Mouse (Mus musculus): Measurements from ENCODE around the gene Ypel3. TPM values are rescaled to one million over a fixed set of nuclear protein-coding genes. Genes with fewer than 3 reads are reported as not detected.

Ypel3 gene
- polyA plus RNA-seq (2012) = 29.3 and 38.2 TPM in 2 replicates

DNA sequence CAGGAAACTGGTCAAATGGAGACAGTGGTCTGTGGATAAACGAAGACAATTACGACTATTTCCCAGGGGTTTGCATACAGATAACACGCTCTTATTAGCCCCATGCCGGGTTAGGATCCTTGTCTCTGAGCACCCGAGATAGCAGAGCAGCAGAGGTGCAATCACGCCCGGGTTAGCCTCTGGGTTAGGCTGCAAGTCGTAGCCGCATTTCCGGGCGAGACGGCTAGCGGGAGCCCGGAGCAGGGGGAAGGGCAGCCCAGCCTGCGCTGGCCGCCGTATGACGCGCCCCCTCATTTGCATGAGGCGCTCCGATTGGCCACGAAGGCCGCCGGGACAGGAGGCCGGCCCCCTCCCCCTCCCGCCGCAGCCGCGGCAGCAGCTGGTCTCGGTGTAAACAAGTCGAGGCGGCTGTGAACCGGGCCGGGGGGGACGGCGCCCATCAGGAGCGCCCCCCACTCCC, at the start of gene Ypel3:
TSS of gene Ypel3 (plus strand) at position 358 of the 460 bp plus-strand sequence.
- TF ChIP-seq GATA1 (IDR thresholded peaks at IDR 0.05; ENCODE audit: low read length) = peak; percentile 61

DNA sequence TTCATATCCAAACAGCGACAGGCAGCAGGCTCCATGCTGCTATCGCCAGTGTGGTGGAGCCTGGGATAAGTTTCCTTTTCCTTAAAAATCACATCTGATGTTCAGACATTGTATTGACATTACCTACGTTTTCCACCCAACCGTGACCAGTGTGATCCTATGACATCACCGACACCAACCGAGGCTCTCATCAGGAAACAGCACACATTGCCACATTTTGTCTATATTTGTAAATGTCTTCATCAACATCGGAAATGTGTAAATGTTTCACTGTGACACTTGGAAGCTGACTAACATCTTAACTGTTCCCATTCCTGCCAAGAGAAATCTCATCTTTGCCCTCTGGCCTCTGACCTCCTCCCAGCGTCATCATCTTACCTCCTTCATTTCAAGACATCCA, 40.6 kb upstream of the Ypel3 start:
- no peak for TF ChIP-seq GATA1 (IDR thresholded peaks at IDR 0.05; ENCODE audit: low read length)

DNA sequence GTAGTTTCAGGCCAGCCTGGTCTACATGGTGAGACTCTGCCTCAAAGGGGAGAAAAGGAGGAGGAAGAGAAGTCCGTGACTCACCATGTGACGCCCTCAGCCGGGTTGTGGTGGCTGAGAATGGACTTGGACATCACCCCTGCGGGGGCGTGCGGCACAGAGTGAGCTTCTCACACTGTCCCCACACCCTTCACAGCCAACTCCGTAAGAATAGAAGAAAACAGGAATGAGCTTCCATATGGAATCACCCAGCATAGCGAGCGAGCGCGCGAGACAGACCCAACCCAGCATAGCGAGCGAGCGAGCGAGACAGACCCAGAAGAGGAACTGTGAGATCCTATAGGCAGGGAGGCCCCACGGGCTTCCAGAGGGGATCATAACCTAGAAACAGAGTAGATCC, 37.2 kb upstream of the Ypel3 start:
- TF ChIP-seq GATA1 (IDR thresholded peaks at IDR 0.05; ENCODE audit: low read length) = no peak

DNA sequence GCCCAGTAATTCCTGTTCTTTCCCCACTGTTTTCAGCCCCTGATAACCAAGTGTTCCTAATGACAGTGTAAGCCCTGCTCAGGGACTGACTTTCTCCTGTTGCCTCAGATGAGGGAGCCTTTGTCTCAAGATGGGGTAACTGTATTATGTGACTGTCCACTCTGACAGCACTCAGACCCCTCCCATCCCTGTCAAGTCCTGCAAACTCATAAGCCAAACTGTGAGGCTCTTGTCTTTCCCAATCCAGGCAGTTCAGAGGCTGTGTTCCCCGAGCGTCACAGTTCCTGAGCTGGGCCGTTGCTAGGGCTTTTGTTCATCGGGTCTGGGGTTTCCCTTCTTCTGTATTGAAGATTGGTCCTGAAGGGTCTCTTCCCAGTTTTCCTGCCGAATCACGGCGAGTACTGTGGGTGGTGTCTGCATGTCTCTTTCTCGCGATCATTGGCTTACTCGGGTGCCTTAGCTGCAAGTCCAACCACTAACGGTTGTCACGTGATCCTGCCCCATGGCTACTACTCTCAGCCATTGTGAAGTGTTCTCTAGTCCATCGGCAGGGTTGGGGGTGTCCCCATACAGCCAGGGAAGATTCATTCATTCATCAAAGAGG, 36.5 kb upstream of the Ypel3 start:
- no peak for TF ChIP-seq GATA1 (IDR thresholded peaks at IDR 0.05; ENCODE audit: low read length)

DNA sequence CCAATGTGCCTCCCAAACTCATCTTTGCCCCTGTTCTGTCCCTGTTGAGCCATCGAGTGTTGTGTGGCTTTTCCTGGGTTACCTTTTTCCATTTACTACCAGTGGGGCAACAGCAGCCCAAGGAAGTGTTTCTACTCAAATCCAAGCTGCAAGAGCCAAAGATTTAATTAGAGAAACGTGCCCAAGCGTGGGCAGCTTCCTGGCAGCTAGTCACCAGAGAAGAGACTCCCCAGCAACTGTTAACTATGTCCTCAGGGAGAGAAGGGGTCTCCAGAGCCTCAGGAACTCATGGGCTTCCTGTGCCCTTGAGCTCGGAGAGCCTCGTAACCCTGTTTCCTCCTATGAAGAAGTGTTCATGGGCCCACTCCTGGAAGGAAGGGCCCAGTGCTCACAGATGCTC, 35.8 kb upstream of the Ypel3 start:
- TF ChIP-seq GATA1 (IDR thresholded peaks at IDR 0.05; ENCODE audit: low read length) = no peak

DNA sequence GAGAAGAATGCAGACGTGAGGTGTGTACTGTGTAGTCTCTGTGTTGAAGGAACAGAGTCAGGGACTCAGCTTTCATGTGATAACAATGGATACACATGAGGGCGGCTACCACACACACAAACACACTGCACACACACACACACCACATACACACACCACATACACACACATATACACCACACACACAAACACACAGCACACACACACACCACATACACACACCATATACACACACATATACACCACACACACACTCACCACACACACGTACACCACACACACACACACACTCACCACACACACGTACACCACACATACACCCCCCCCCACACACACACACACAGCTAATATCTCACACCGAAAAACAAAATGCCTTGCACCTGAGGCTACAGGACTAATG, 35.3 kb upstream of the Ypel3 start:
- TF ChIP-seq GATA1 (IDR thresholded peaks at IDR 0.05; ENCODE audit: low read length) = no peak

DNA sequence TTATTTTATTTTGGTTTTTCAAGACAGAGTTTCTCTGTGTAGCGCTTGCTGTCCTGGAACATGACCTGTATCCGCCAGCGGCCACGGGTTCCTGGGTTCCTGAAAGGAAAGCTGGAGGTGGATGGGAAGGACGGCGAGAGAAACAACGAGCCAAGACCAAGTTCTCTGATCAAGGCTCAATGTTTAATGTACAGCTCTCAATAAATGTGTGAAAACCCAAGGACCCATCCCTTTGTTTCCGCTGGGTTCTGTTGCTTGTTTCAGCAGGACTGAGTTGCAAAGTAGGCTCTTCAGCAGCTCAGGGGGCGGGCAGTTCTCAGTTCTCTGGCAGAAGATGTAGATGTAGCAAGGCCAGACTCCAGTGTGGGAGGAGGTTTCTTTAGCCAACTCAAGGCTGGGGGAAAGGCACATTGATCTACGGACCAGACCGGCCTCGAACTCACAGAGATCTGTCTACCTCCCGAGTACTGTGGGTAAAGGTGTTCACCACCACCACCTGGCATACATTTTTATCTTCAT, 34.7 kb upstream of the Ypel3 start:
- TF ChIP-seq GATA1 (IDR thresholded peaks at IDR 0.05; ENCODE audit: low read length) = no peak

DNA sequence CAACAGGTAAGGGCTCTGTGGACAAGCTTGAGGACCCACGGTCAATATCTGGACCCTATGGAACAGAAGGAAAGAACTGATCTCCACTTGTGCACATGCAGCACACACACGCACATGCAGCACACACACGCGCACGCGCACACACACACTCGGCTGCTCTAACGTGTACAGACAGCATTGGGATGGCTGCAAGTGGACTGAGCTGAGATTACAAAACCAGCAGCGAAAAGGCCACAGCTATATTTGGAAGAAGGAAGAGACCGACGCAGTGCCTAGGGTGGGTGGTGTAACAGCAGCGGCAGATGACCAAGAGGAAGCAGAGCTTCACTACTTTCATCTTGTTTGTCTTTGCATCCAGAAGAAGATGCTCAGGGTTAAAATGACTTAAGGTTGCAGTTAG, 30.7 kb upstream of the Ypel3 start:
- TF ChIP-seq GATA1 (IDR thresholded peaks at IDR 0.05; ENCODE audit: low read length) = no peak

DNA sequence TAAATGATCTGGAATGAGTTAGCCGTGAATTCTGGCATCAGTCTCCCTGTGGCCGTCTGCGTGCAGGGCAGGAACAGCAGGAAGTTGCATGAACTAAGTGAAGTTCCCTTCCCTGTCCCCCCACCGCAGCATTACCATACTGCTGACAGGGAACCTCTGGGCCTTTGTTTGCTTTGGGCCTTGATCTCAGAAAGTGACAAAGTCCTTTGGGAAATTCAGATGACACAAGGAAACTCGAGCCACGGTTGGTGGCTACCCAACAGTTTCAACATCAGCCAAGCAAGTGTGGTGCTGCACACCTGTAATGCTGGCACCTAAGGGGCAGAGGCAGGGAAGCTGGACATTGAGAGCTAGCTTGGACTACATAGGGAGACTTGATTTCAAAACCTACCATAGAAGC, 30.0 kb upstream of the Ypel3 start:
- no peak for TF ChIP-seq GATA1 (IDR thresholded peaks at IDR 0.05; ENCODE audit: low read length)

DNA sequence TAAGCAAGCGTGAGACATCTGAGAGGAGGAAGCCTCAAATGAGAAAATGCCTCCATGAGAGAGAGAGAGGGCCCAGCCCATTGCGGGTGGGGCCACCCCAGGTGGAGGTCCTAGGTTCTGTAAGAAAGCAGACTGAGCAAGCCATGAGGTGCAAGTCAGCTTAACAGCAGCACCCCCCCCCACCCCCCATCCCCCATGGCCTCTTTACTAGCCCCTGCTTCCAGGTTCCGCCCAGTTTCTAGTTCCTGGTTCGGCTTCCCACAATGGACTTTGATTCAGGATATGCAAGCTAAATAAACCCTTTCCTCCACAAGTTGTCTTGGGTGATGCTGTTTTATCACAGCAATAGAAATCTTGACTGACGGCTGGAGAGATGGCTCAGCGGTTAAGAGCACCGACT, 27.9 kb upstream of the Ypel3 start:
- no peak for TF ChIP-seq GATA1 (IDR thresholded peaks at IDR 0.05; ENCODE audit: low read length)

DNA sequence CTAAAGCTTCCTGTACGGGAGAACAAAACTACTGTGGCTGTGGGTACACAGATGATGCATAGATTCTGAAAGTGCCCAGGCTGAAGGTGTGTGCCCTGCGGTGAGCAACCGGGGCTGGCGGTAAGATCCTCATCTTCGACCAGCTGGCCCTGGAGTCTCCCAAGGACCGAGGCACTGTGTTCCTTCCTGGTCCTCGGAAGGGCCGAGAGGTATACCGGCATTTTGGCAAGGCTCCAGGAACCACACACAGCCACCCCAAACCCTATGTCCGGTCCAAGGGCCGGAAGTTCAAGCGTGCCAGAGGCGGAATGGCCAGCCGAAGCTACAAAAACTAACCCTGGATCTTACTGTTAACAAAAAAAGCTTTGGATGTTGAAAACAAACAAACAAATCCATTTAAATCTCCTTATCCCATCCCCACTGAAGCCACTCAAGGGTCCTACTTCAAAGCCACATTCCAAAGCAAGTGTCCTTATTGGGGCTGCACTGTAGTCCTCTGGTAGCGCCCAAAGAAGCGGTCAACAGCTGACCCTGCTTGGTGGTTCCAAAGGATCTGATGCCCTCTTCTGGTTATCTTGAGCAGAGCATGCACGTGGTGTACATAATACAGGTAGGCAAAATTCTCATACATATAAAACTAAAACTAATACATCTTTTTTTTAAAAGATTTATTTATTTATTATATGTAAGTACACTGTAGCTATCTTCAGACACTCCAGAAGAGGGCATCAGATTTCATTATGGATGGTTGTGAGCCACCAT, 27.0 kb upstream of the Ypel3 start:
- no peak for TF ChIP-seq GATA1 (IDR thresholded peaks at IDR 0.05; ENCODE audit: low read length)

DNA sequence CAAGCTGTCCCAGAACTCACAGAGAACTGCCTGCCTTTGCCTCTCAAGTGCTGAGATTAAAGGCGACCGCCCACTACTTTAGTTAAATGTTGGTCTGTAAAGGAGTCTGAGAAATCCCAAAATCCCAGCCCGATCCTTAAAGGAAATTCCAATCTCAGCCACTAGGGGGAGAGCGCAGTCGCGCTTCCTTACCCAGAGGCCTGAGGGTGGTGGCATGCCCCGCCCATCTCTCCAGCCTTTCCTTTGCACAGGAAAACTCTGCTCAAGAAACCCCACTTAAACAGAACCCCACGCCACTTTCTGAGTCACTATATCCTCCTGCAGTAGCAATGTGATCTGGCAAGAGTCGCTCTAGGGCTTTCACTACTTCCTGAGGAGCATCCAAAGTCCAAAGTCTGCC, 21.9 kb upstream of the Ypel3 start:
- TF ChIP-seq GATA1 (IDR thresholded peaks at IDR 0.05; ENCODE audit: low read length) = no peak

DNA sequence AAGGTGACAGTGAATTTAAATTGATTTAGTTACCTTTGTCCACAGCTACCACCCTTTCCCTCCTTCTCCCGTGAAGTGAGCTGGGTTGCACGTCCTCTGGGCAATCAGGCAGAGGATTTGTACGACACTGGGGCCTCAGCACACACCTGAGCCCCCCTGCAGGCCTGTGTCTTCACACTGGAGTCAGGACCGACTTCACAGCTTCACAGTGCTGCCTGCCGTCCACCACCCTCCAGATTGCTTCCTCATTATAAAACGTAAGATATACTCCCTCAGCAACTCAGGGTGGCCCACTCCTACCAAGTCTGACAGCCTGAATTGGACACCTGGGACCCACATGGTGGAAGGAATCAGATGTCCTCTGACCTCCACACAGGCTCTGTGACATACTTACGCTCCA, 18.2 kb upstream of the Ypel3 start:
- TF ChIP-seq GATA1 (IDR thresholded peaks at IDR 0.05; ENCODE audit: low read length) = no peak

DNA sequence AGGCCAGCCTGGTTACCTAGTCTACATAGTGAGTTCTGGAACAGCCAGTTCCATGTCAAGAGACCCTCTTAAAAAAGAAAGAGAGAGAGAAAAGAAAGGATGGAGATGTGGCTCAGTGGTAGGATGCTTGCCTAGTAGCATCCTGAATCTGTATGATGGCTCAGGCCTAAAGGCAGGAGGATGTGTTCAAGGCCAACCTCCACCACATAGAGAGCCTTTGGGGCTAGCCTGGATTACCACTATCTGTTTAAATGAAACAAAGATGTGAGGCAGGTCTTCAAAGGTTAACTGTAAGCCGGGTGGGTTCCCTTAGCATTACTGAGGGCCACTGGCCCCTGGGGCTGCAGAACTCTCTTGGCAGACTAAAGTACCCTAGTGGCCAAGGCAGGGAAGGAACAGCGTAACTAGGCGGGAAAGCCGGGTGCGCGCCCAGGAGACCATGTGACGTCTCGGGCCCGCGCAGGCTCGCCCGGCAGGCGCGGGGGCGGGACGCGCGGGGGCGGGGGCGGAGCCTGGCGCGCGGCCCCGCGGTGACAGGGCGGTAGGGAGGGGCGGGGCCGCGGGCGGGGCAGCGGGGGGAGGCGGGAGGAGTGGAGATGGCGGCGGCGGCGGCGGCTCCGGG, 17.6 kb upstream of the Ypel3 start, which contains the start of gene Mapk3:
TSS of gene Mapk3 (plus strand) at position 552 of the 622 bp plus-strand sequence.
- TF ChIP-seq GATA1 (IDR thresholded peaks at IDR 0.05; ENCODE audit: low read length) = no peak

DNA sequence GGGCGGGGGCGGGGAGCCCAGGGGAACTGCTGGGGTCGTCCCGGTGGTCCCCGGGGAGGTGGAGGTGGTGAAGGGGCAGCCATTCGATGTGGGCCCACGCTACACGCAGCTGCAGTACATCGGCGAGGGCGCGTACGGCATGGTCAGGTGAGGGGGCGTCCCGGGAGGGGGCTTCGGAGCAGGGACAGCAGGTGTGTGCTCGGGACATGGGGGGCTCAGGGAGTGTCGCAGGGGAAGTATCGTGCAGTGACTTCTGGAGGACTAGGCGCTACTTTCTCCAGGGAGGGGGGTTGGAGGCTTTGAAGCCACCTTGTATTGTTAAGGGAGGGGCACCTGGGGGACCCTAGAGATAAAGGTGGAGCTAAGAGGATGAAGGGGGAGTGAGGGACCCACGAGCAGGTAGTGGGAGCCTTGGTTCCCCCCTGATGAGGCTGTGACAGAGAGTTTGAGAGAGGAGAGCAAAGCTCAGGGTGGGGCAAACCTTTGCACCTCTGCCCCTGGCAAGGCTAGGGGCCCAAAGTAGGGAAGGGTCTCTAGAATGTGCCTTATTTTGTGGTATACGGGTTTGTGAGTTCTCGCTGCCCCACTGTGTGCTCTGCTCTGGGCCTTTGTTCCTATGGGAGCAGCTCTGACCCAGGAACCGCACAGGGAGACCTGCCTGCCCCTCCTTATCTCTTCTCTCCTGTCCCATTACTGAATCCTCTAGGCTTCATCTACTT, 16.9 kb upstream of the Ypel3 start:
- no peak for TF ChIP-seq GATA1 (IDR thresholded peaks at IDR 0.05; ENCODE audit: low read length)

DNA sequence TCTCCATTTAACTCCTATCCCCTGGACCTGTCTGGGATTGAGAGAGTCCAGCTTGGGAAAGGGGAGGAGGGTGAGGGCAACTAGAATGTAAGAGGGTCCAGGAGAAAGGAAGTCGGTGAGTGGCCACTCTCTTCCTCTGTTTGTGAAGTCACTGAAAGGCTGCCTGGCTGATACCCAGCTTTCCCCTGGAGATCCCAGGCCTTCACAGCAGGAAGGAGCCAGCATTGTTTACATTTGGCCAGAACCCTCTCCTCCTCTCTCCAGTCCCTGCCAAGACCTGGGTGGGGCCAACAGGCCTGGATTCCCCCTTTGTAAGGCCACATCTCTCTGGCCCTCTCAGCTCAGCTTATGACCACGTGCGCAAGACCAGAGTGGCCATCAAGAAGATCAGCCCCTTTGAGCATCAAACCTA, 16.4 kb upstream of the Ypel3 start:
- TF ChIP-seq GATA1 (IDR thresholded peaks at IDR 0.05; ENCODE audit: low read length) = no peak

All from G1E-ER4 (cell line).